Mouse (Mus musculus): Measurements from ENCODE around the gene 4933416C03Rik.

DNA sequence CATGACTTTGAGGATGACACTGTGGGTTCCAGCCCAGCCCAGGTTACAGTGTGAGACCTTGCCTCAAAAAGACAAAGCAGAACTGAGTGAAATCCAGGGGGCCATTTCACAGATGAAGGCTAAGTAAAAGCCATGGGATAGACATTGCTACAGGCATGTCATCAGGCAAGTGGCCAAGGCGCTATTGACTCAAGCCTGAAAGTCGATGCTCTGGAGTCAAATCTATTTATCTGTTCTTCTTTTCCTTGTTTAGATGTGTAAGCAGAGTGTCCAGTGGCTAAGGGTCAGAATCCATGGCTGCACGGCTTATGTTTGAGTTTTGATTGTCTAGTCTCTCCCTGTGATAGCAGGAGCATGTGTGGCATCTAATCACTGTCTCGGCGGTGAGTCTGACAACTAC lies 35.1 kb downstream of the 4933416C03Rik start:
- TF ChIP-seq CTCF (IDR thresholded peaks at IDR 0.05; ENCODE audit: insufficient read depth, low read length) (no peak), POLR2A (IDR thresholded peaks at IDR 0.05; ENCODE audit: borderline replicate concordance, extremely low read depth, low read depth, low read length) (no peak)

All from lung, adult 2 months (tissue).